ENCODE assay signal across 11 mouse cellular contexts in genomic region chr9:58200270-58201090, GRCm38 (mm10). TPM values are rescaled to one million over a fixed set of nuclear protein-coding genes. Genes with fewer than 3 reads are reported as not detected.
DNase-seq lines count a peak whose midpoint lies in the region; ATAC-seq and TF ChIP-seq lines count a peak whose summit lies in the region.
"Had no signal": no experiment of that assay in that cellular context is flagged by ENCODE, and none has a peak within 500 bp of the region (broad histone marks: within the 10 kb centered on the region; RNA-seq: fewer than 3 reads in every experiment).

No protein-coding gene starts in this region.

- WGBS in forebrain, embryonic 14.5 days, result 9% methylated on average over 11 of the region's 11 CpGs
- WGBS in limb, embryonic 14.5 days, result 21% methylated on average over 11 of the region's 11 CpGs

- H3K4me1 ChIP-seq in forebrain, embryonic 14.5 days (ENCODE audit: control insufficient read depth, insufficient read depth, low read length), result peaks cover 22% of the 10 kb centered on the region
- peaks cover 49% of the 10 kb centered on the region for H3K4me1 ChIP-seq in limb, embryonic 14.5 days (ENCODE audit: control insufficient read depth, insufficient read depth, low read length)

- no peak for ATAC-seq in forebrain, embryonic 14.5 days
- ATAC-seq in limb, embryonic 14.5 days (ENCODE audit: low FRiP score, low read depth), result no peak
- no peak for ATAC-seq in frontal cortex, adult (ENCODE audit: low TSS enrichment)
- ATAC-seq: activated CD4-positive, CD25-positive, alpha-beta regulatory T cell, adult 4 months; inflammation-experienced regulatory T-cells, adult 6 months had no signal

- peak overlapping the region; percentile 82 for H3K9ac ChIP-seq in forebrain, embryonic 14.5 days (ENCODE audit: low read length)
- H3K9ac ChIP-seq in limb, embryonic 14.5 days (ENCODE audit: low read depth, low read length, severe bottlenecking), result no peak overlapping the region
- H3K9ac ChIP-seq: liver, embryonic 14.5 days had no signal

- H3K27ac ChIP-seq in forebrain, embryonic 14.5 days (ENCODE audit: low read depth, low read length), result peak overlapping the region; percentile 96
- H3K27ac ChIP-seq in limb, embryonic 14.5 days (replicated peaks; ENCODE audit: low read depth, low read length), result no peak overlapping the region
- H3K27ac ChIP-seq: liver, embryonic 14.5 days had no signal

- peak overlapping the region; percentile 53 for H3K4me2 ChIP-seq in forebrain, embryonic 14.5 days (ENCODE audit: low read length)
- H3K4me2 ChIP-seq in limb, embryonic 14.5 days (replicated peaks; ENCODE audit: low read depth, low read length, severe bottlenecking), result peak overlapping the region; percentile 50; the same call in 1 of the 2 replicates

- peak; percentile 25 for DNase-seq in retina, embryonic 14.5 days (ENCODE audit: low spot score)
- DNase-seq in retina, postnatal 1 day, result no peak
- peak; percentile 60 for DNase-seq in forebrain, embryonic 14.5 days (ENCODE audit: low spot score)
- no peak for DNase-seq in limb, embryonic 14.5 days (ENCODE audit: low spot score)
- DNase-seq in B cell, adult 2 months, result no peak
- DNase-seq in right cerebral cortex, postnatal 14 days, result no peak

- H3K27me3 ChIP-seq in forebrain, embryonic 14.5 days (replicated peaks; ENCODE audit: control insufficient read depth, insufficient read depth, low read length), result peaks cover 52% of the 10 kb centered on the region
- peaks cover 83% of the 10 kb centered on the region for H3K27me3 ChIP-seq in limb, embryonic 14.5 days (ENCODE audit: control insufficient read depth, insufficient read depth, low read length)

- peak overlapping the region; percentile 45 for H3K4me3 ChIP-seq in forebrain, embryonic 14.5 days (ENCODE audit: low read depth, low read length)
- peak overlapping the region; percentile 4; the same call in 1 of the 2 replicates for H3K4me3 ChIP-seq in limb, embryonic 14.5 days (replicated peaks; ENCODE audit: low read length)

- no peak for TF ChIP-seq POLR2A in limb, embryonic 14.5 days (IDR thresholded peaks at IDR 0.05; ENCODE audit: borderline replicate concordance, extremely low read depth, insufficient read depth, insufficient read length)

- H3K36me3 ChIP-seq in forebrain, embryonic 14.5 days (ENCODE audit: control insufficient read depth, insufficient read depth, low read length), result peaks cover 29% of the 10 kb centered on the region
- no peaks in the 10 kb centered on the region for H3K36me3 ChIP-seq in limb, embryonic 14.5 days (ENCODE audit: control insufficient read depth, insufficient read depth, low read length)

- no peaks in the 10 kb centered on the region for H3K9me3 ChIP-seq in forebrain, embryonic 14.5 days (replicated peaks; ENCODE audit: control insufficient read depth, low read length)
- no peaks in the 10 kb centered on the region for H3K9me3 ChIP-seq in limb, embryonic 14.5 days (ENCODE audit: control insufficient read depth, low read length)
- H3K9me3 ChIP-seq: megakaryocyte, embryonic 14.5 days had no signal

RNA-seq across cellular contexts. Expression of gene Islr, which starts 3.6 kb away (rescaled TPM):
- 13.5 and 20.1 TPM in 2 replicates for polyA plus RNA-seq in forebrain, embryonic 14.5 days (2014; fragmentation: Nextera tagmentation; extraction: Ambion mirVana)
- 493 and 711 TPM in 2 replicates for polyA plus RNA-seq in limb, embryonic 14.5 days (2012; rRNA removed)
- 143 and 153 TPM in 2 replicates for polyA plus RNA-seq in limb, embryonic 14.5 days (2014; fragmentation: Nextera tagmentation; extraction: Ambion mirVana)

RNA-seq across cellular contexts. Expression of gene Islr2, which starts 3.6 kb away (rescaled TPM):
- 118 and 123 TPM in 2 replicates for polyA plus RNA-seq in forebrain, embryonic 14.5 days (2014; fragmentation: Nextera tagmentation; extraction: Ambion mirVana)
- polyA plus RNA-seq in limb, embryonic 14.5 days (2012; rRNA removed), result 12.2 and 24.8 TPM in 2 replicates
- polyA plus RNA-seq in limb, embryonic 14.5 days (2014; fragmentation: Nextera tagmentation; extraction: Ambion mirVana), result 1.7 and 2.7 TPM in 2 replicates
- polyA plus RNA-seq: activated CD4-positive, CD25-positive, alpha-beta regulatory T cell, adult 4 months; inflammation-experienced regulatory T-cells, adult 6 months had no signal

RNA-seq across cellular contexts. Expression of gene Pml, which starts 49.1 kb away (rescaled TPM):
- 5.3 and 6.0 TPM in 2 replicates for polyA plus RNA-seq in forebrain, embryonic 14.5 days (2014; fragmentation: Nextera tagmentation; extraction: Ambion mirVana)
- 22.4 and 24.8 TPM in 2 replicates for polyA plus RNA-seq in limb, embryonic 14.5 days (2012; rRNA removed)
- polyA plus RNA-seq in limb, embryonic 14.5 days (2014; fragmentation: Nextera tagmentation; extraction: Ambion mirVana), result 15.4 and 18.4 TPM in 2 replicates

RNA-seq across cellular contexts. Expression of gene Stoml1, which starts 52.5 kb away (rescaled TPM):
- polyA plus RNA-seq in forebrain, embryonic 14.5 days (2014; fragmentation: Nextera tagmentation; extraction: Ambion mirVana), result 75.1 and 81.1 TPM in 2 replicates
- polyA plus RNA-seq in limb, embryonic 14.5 days (2012; rRNA removed), result 47.2 and 57.5 TPM in 2 replicates
- 28.7 and 30.4 TPM in 2 replicates for polyA plus RNA-seq in limb, embryonic 14.5 days (2014; fragmentation: Nextera tagmentation; extraction: Ambion mirVana)

Comparison
In these comparisons a context has a peak if more than half of its experiments do, and no peak if none do; other contexts are left out.
1. DNase-seq: peak in retina, embryonic 14.5 days (single experiment) and forebrain, embryonic 14.5 days (single experiment); none in retina, postnatal 1 day (single experiment), limb, embryonic 14.5 days (single experiment), B cell, adult 2 months (0 of 2) and right cerebral cortex, postnatal 14 days (single experiment).